Mouse (Mus musculus) hematopoietic stem cell, adult 5-6 weeks (primary cell): ENCODE results near the gene Cblc. TPM values are rescaled to one million over a fixed set of nuclear protein-coding genes. Genes with fewer than 3 reads are reported as not detected.

Experiments
- ATAC-seq, 2 experiments: fragments of 125-278 bp in 1 of 2; replicated peaks in 1 of 2; 2 replicates each; pipeline ENCODE4 v1.8.0; 2016 to 2017; ENCODE audit warnings: inconsistent platforms in 2 of 2, mild to moderate bottlenecking in 2 of 2, moderate number of reproducible peaks in 2 of 2, low read depth in 1 of 2, moderate TSS enrichment in 1 of 2; ENCODE audit not compliant: low FRiP score in 2 of 2, poor library complexity in 2 of 2, severe bottlenecking in 2 of 2, insufficient read depth in 1 of 2, low TSS enrichment in 1 of 2
- total RNA-seq: library from RNA; stranded (forward); fragments of 172-1452, 232-1000 nt; gene quantifications from 2 replicates; pipeline ENCODE4 v1.2.3, GENCODE M21; 2017

The Cblc gene
- total RNA-seq = not detected in 2 replicates

DNA sequence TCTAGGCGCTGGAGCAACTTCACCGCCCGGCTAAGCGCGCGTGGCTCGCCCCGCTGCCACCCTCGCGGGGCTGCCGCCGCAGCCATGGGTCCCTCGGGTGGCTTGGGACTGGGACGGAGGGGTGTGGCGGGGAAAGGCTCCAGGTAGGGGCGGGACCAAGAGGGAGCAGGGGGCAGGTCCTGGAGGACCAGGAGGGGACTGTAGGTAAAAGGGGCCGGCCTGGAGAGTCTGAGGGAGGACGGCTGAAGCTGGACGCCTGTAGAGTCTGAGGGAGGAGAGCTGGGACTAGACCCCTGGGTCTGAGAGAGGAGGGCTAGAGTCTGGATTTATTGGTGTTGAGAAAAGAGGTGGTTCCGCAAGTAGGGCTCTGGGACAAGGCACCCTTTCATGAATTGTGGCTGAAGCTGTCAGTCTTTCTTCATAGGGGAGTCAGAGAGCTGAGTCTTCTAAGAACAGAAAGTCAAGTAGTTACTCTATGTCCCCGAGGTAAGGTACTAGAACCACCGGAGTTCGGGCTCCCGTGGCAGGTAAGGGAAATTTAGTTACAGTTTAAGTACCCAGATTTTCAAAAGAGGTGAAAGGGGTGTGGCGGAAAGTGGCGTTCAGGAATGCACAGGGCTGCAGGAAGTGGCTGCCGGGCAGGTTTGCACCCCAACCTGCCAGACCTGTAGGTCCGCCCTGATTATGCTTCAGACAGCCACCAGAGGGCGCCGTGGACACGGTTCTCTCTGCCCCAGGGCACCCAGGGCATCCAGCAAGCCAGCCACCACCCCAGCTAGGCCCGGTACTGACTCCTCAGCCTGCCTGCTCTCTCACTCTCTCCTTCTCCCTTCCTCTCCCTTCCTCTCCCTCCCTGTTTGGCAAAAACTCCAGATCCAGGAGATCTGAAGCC lies at the start of gene Cblc:
Gene Cblc, minus strand, starts transcription at position 113 of the 892 bp plus-strand sequence.
- peak; percentile 93 to 97 for ATAC-seq

GRCm38 (mm10) chr7:19844521-19845171 lies 48.0 kb upstream of the Cblc start:
- peak; percentile 63 to 77 for ATAC-seq

DNA sequence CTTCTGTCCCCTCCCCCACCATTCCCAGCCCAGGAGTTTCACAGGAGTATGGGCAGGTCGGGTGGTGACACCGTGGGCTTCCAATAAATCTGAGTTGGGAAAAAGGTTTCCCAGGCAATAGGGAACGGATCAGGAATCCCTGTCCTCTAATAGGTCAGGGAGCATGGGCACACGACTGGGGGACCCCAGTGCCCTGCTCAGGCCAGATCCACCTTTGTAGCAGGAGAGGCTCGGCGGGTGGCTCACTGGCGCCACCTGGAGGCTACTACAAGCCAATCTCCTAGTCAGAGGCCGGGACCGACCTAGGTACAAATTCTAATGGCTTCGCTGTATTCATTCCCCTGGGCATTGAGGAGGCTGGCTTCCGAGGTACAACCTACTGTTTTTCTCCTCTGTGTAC lies 47.0 kb upstream of the Cblc start:
- ATAC-seq = peak; percentile 51 to 53

- no peak for ATAC-seq
These were observed 46.4 kb upstream of the Cblc start for GRCm38 (mm10) chr7:19842885-19843504.

- no peak for ATAC-seq
These were observed 45.2 kb upstream of the Cblc start for GRCm38 (mm10) chr7:19841686-19842413.

DNA sequence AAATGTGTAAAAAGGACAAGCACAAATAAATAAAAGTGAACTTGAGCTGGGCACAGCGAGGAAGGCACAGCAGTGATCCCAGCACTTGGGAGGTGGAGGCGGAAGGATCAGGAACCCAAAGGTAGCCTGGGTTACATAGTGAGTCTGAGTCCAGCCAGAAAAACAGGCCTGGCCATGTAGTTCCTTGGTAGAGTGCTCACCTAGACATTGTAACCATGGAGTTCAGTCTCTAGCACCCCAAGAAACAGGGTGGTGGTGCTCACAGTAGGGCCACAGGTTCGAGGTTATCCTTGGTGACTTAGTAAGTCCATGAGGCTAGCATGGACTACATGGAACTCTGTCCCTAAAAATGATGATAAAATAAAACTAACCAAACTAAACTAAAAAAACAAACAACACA lies 44.3 kb upstream of the Cblc start:
- ATAC-seq = no peak

GRCm38 (mm10) chr7:19840371-19840770 lies 43.8 kb upstream of the Cblc start:
- ATAC-seq = no peak

- no peak for ATAC-seq
These were observed 40.2 kb upstream of the Cblc start for GRCm38 (mm10) chr7:19836843-19837242.

GRCm38 (mm10) chr7:19834055-19834454 lies 37.4 kb upstream of the Cblc start:
- ATAC-seq = no peak

GRCm38 (mm10) chr7:19831837-19832236 lies 35.2 kb upstream of the Cblc start:
- ATAC-seq = peak in 1 of 2 experiments; percentile 36; a peak in 1 of 4 replicates

DNA sequence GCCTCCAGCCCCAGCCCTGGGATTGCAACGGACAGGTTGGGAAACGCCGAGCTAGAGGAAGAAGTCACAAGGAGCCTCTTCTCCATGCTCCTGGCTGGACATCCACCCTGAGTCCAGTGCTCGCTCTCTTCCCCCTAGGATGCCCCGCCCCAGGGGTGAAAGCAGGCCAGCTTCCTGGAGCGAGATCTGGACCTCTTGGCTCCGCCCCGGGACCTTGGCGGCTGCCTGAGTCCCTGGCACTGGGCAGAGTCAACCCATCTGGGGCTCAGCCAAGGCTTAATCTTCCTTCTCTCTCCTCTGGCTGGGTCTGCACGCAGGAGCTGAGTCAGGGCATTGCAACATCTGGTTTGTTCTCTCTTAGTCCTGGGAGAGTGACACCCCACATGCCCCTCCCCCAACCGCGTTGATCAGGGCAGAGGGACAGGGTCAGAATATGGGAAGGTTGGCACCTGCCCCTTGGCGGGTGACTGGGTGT lies 34.1 kb upstream of the Cblc start:
- peak; percentile 95 to 97 for ATAC-seq

DNA sequence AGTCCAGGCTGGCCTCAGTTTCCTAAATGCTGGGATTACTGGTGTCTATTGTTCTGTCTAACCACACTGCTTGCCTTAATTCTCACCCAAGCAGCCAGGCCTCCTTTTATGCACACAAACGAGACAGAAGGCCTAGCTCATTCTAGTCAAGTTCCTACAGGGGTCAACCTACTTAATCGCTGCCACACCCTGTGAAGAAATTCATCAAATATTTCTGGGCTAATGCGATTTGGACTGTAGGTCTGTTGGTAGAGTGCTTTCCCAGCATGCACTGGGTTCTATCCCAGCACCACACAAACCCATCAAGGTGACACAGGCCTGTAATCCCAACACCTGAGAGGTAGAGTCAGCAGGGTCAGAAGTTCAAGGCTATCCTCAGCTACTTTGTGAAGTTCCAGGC lies 33.1 kb upstream of the Cblc start:
- no peak for ATAC-seq

GRCm38 (mm10) chr7:19826756-19827155 lies 30.1 kb upstream of the Cblc start:
- ATAC-seq = no peak

DNA sequence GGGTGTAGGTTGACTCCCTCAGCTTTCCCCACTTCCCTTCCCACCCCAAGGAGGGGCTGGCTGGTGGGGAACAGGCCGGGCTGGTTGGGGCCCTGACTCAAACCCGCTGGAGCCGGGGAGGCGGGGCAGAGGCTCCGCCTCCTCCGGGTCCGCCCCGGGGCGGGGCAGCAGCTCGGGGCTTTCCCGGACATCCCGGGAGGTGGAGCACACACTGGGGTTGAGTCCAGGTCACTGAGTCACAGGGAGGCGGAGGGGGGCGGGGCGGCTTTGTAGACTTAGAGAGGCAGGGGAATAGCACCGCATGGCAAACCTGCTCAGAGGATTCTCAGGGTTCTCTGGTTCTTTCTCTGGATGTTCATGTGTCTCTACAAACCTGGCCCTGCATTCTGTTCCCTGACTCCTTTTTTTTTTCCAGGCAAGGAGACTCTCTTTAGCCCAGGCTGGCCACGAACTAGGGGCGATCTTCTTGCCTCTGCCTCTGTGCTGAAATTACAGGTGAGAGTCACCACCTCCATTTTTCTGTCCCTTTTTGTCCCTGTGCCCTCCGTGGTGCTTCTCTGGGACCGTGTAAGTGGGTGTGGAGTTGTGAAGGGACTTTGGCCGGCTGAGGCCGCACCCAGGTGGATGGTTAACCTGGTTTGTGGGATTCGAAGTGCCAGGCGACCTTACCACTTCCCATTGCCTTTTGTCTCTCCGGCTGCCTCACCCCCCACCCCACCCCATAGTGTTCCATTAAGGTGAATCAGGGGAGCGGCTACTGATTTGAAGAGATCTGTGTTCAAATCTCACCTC lies 27.8 kb upstream of the Cblc start:
- ATAC-seq = peak; percentile 67 to 70

- ATAC-seq = peak; percentile 34 to 43; a peak in 3 of 4 replicates
These were observed 26.9 kb upstream of the Cblc start for GRCm38 (mm10) chr7:19823256-19824181.

GRCm38 (mm10) chr7:19822604-19823058 lies 26.0 kb upstream of the Cblc start, which contains the start of gene Bcl3:
Gene Bcl3, minus strand, starts transcription at chr7:19822770.
- ATAC-seq = peak; percentile 17 to 36; a peak in 1 of 4 replicates
